Mouse (Mus musculus): ENCODE results near the gene Tfpi.
"Not testable (repeated sequence)": the region's sequence is repeated elsewhere in the genome, so short reads cannot be mapped to it uniquely, and the experiment has no call there.

Gene Tfpi

DNA sequence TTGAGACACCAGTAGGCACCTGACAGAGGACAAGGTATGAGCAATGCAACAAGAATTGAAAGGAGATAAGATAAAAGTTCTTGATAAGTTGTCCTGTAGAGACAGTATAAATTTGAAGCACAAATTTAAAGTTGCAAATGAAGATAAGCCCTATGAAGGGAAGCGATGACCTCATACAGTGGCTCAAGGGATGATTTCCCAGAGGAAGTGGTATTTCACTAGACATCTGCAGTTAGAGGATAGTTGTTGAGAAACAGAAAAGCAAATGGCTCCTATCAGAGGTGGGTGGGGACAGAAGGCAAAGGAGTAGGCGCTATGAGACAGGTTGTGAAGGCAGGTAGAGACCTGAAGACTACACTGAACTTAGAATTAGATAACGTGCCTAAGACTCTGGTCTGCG, 83.3 kb downstream of the Tfpi start:
- DNase-seq (ENCODE audit: low read depth in 1 of 2, low spot score in 2 of 2), result no peak

DNA sequence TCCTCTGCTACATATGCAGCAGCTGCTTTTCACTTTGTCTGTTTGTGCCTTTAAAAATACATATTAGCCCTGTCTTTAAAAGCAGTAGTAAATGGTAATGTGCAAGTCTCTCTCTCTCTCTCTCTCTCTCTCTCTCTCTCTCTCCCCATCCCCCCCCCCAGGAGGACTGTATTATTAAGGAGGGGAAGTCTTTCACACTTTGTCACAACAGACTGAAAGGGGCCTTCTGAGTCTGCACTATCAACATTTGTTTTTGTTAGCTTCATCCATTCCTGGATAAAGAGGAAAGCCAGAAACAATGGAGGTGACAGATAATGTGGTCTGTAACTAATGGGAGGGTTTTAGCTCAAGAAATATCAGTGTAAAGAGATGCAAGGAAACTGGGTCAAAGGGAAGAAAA, 87.5 kb downstream of the Tfpi start:
- DNase-seq (ENCODE audit: low read depth in 1 of 2, low spot score in 2 of 2), result no peak

- not testable (repeated sequence) for DNase-seq (ENCODE audit: low read depth in 1 of 2, low spot score in 2 of 2)
Measured at GRCm38 (mm10) chr2:84388537-84388936, 88.0 kb downstream of the Tfpi start.

GRCm38 (mm10) chr2:84388023-84388416, 88.6 kb downstream of the Tfpi start:
- DNase-seq (ENCODE audit: low read depth in 1 of 2, low spot score in 2 of 2), result no peak

DNA sequence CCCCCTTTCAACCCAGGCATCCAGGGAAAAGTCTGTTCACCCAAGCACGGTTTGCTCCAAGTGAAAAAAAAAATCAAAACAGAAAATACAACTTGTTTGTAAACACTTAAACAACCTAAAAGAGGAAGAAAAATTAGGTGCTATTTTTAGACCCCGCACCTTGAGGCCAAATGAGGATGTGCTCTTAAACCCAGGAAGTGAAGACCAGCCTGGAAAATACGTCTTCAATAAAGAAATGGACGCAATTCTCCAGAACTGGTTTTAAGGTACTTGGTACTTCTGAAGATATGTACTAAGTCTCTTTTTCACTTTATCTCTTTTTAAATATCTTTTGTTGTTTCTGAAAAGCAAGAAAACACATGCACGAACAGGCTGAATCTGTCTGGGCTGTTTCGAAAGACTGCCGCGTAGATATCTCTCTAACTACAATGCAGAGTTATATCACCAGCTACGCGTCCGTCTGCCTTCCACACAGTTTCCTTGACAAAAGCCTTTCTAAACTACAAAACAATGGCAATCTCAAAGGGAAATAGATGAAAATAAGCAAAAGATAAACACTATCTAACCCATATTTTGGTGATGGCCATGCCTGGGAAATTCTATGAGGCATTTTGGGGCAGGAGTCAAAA, 89.1 kb downstream of the Tfpi start:
- no peak for DNase-seq (ENCODE audit: low read depth in 1 of 2, low spot score in 2 of 2)

DNA sequence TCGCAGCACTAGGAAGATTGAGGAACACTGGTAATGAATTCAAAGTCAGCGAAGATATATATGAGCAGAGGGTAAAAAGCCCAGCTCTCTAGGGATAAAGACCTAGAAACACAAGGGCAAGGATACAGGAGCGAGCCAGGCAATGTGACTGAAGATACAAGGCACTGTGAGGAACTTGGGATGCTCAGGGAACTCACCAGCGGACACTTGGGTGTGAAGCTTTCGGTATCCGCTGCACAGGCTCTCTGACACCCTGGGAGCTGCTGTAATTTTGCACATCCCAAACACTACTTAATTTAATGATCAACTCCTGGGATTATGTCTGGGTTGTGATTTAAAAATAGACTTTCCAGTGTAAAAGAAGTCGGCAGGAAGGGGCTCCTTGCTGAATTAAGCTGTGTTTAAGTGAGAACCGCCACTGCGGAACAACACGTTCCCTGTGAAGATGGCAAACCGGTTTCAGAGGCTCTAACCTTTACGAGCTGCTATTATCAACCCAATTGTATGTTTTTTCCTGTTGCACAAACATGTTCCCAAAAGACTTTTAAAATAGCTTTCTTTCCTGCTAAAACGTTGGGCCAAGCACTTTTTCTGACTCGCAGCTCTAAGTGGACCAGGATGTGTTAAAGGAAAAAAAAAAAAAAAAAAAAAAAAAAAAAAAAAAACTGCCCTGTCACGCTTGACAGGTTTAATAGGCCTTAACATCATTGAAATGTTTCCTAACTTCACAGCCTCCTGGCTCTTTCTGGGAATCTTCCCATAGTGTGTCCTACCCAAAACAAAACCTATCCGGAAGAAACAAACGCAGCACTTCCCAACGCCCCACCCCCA, 89.8 kb downstream of the Tfpi start:
- no peak for DNase-seq (ENCODE audit: low read depth in 1 of 2, low spot score in 2 of 2)

DNA sequence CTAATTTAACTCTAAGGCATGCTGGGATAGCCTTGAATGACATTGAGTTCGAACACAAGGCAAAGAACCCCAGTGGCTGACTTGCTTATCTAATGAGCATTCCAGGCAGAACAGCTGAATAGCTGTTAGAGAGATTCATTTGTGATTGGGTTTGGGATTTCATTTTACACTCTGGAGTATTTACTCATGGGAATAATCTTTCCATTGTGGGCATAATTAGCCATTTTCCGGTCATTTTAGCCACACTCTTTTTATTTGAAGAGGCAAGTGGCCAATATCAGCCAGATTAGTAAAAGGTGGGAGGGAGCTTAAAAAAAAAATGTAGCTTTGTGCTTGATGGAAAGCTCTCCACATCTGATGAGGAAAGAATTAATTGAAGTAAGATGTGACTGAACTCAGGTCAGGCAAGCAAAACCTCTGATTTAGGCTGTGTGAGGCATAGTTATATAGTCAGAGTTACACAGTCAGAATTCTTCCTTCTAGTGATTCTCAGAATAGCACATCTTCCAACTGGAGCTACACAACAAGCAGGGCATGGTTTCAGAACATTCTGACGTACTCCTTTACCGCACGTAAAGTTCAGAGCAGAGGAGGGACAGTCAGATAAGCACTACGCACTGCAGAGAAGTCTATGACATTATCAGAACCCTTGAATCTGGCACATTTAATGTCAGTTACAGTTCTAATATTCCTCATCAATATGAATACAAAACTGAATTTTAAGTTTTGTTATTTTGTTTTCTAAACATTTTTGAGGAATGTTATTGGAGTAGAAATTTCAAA, 91.5 kb downstream of the Tfpi start:
- no peak for DNase-seq (ENCODE audit: low read depth in 1 of 2, low spot score in 2 of 2)

DNA sequence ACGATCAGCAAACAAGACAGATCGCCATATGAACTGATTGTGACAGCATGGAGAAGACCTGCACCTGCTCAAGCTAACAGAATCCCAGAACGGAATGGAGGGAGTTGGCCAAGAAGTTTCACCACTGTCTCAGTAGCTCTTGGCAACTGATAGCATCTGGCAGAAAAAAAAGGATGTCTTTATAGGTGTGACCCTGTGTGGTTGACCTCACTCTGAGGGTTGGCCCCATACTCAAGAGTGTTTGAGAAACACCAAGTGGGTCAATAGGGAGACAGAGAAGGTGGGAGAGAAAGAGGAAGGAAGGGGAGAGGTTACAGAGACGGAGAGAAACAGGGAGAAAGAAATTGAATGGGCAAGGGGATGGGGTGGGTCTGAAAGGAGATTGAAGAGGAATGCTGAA, 92.7 kb downstream of the Tfpi start:
- no peak for DNase-seq (ENCODE audit: low read depth in 1 of 2, low spot score in 2 of 2)
